Mouse (Mus musculus) kidney, adult 2 months (tissue): ENCODE data around the gene Gm10382. TPM values are rescaled to one million over a fixed set of nuclear protein-coding genes. Genes with fewer than 3 reads are reported as not detected.
"Not testable (repeated sequence)": the region's sequence is repeated elsewhere in the genome, so short reads cannot be mapped to it uniquely, and the experiment has no call there.

Source experiments
- DNase-seq: peaks from one replicate; pipeline ENCODE4 v3.0.0; 2021
- H3K27ac ChIP-seq: fragments of 200-500 bp; 2 replicates; pipeline ENCODE4 v1.5.1; 2012; ENCODE audit warnings: low read depth, low read length, control low read depth, inconsistent platforms; ENCODE audit not compliant: insufficient read depth
- H3K27me3 ChIP-seq: fragments of 200-500 bp; replicated peaks from 2 replicates; pipeline ENCODE4 v1.6.1; 2012; ENCODE audit warnings: mild to moderate bottlenecking, moderate library complexity, low read length, inconsistent platforms; ENCODE audit not compliant: control insufficient read depth, insufficient read depth
- H3K36me3 ChIP-seq: fragments of 200-500 bp; 2 replicates; pipeline ENCODE4 v1.6.1; 2012; ENCODE audit warnings: mild to moderate bottlenecking, moderate library complexity, low read length, inconsistent platforms; ENCODE audit not compliant: control insufficient read depth, insufficient read depth
- H3K4me1 ChIP-seq: fragments of 200-500 bp; 2 replicates; pipeline ENCODE4 v1.6.1; 2011; ENCODE audit warnings: low read length; ENCODE audit not compliant: control insufficient read depth, insufficient read depth
- H3K4me3 ChIP-seq: fragments of 200-500 bp; 2 replicates; pipeline ENCODE4 v1.5.1; 2011; ENCODE audit warnings: mild to moderate bottlenecking, low read depth, low read length, control low read depth; ENCODE audit not compliant: insufficient read depth
- CTCF ChIP-seq: fragments of 200-500 bp; conservative IDR thresholded peaks from 2 replicates; pipeline ENCODE4 v1.5.1; 2011; ENCODE audit warnings: low read depth, mild to moderate bottlenecking, control low read depth, low read length, moderate library complexity, mixed read lengths; ENCODE audit not compliant: insufficient read depth, insufficient read length
- POLR2A ChIP-seq: fragments of 200-500 bp; IDR thresholded peaks from one replicate; pipeline ENCODE4 v1.6.1; 2011; ENCODE audit warnings: low read depth, low read length, control low read depth
- WGBS: fragments of 180-500 bp; shearing (Covaris S2); methylation state at CpG from one replicate; pipeline ENCODE4 v1.1.7; 2018; 5-methylcytosine and 5-hydroxymethylcytosine counted together
- polyA plus RNA-seq: library from polyadenylated mRNA; depleted of rRNA; stranded (reverse); fragments of >200 nt; gene quantifications from 2 replicates; pipeline ENCODE4 v1.2.3, GENCODE M21; 2012

Gm10382 gene
- polyA plus RNA-seq, 1 experiment: 0.33 TPM

DNA sequence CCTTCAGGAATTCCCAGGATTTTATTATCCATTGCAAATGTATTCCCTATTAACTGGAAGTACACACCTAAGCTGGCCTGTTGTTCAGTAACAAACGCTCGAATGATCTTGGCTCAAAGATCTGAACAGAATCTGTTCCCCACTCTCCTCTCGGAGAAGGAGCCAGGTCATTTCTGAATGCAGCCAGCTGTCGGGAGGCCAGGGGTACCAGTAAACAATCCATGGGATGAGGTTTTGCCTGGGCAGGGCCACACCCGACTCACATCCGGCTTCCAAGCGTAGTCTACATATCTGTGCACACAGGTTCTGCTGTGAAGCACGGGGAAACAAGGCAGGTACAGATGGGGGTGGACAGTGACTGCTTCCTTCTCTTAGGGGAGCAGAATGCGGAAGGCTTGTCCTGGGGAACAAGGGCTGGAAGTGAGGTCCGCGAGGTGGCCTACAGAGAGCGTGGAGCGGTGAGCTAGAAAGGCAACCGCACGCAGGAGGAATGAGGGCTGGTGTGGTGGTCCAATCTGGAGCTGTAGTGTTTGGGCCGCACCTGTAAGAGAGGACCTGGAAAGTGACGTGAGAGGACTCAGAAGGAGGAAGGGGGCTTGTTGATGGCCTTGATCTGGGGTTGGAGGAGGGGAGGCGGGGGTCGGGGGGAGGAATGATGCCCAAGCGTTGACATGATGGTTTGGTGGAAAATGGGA lies 17.3 kb downstream of the Gm10382 start:
- H3K36me3 ChIP-seq: no peaks in the 10 kb centered on the region
- TF ChIP-seq POLR2A (no peak), CTCF (no peak)
- H3K4me3 ChIP-seq: peak overlapping the region; percentile 68
- WGBS: 4% methylated on average over 20 of the region's 20 CpGs
- peaks cover 16% of the 10 kb centered on the region; the same call in 1 of the 2 replicates for H3K4me1 ChIP-seq
- H3K27me3 ChIP-seq: no peaks in the 10 kb centered on the region
- peak overlapping the region; percentile 92 for H3K27ac ChIP-seq
- peak; percentile 84 for DNase-seq

DNA sequence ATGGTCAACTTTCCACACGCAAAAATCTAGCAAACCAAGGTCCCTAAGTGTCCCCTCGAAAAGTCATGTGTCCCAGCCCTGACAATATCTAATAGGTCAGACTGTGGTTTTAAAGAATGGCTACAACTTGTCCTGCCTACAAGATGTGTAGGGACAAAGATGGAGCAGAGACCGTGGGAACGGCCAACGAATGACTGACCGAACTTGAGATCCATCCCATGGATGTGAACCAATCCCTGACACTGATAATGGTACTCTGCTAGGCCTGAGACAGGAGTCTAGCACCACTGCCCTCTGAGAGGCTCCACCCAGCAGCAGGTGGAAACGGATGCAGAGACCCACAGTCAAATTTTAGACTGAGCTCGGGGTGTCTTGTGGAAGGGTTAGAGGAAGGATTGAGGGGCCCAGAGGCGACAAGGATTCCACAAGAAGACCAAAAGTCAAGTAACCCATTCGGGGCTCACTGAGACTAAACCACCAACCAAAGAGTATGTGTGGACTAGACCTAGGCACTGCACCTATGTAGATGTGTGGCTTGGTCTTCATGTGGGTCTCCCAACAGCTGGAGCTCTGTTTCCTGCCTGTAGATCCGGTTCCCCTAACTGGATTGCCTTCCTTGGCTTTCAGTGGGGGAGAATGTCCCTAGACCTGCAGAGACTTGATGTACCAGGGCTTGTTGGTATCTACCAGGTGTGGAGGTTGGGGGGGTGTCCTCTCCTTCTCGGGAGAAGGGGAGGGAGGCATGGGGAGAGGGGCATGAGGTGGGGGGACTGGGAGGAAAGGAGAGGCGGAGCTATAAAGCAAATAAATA lies 18.1 kb downstream of the Gm10382 start:
- Histone ChIP-seq H3K27ac (no peak overlapping the region), H3K4me3 (peak overlapping the region; percentile 68; the same call in 1 of the 2 replicates), H3K36me3 (no peaks in the 10 kb centered on the region), H3K4me1 (peaks cover 16% of the 10 kb centered on the region; the same call in 1 of the 2 replicates), H3K27me3 (no peaks in the 10 kb centered on the region)
- no peak for DNase-seq
- WGBS: 62% methylated on average over 13 of the region's 13 CpGs
- no peak for TF ChIP-seq CTCF

DNA sequence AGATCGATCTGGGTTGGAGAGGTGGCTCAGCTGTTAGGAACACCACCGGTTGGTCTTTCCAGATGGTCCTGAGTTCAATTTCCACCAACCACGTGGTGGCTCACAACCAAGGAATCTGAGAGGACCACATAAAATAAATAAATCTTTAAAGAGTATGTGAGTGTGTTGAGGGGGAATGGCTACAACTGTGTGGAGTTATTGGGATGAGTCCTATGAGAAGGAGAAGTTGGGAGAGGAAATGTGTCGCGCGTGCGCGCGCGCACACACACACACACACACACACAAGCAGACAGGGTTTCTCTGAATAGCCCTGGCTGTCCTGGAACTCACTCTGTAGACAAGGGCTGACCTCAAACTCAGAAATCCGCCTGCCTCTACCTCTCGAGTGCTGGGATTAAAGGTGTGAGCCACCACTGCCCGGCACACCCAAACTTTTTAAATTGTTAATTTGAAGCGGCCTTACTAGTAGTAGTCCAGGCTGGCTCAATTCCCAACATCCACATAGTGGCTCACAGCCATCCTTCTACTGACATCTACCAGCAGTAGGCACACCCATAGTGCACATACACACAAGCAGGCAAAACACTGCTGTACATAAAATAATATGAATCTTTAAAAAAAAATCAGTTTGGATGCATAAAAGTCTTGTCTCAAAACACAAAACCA lies 18.9 kb downstream of the Gm10382 start:
- Histone ChIP-seq H3K4me1 (peaks cover 12% of the 10 kb centered on the region; the same call in 1 of the 2 replicates), H3K36me3 (no peaks in the 10 kb centered on the region), H3K27me3 (no peaks in the 10 kb centered on the region), H3K27ac (no peak overlapping the region), H3K4me3 (no peak overlapping the region)
- 81% methylated on average over 14 of the region's 14 CpGs for WGBS
- no peak for DNase-seq
- TF ChIP-seq POLR2A: no peak
- TF ChIP-seq CTCF: no peak

DNA sequence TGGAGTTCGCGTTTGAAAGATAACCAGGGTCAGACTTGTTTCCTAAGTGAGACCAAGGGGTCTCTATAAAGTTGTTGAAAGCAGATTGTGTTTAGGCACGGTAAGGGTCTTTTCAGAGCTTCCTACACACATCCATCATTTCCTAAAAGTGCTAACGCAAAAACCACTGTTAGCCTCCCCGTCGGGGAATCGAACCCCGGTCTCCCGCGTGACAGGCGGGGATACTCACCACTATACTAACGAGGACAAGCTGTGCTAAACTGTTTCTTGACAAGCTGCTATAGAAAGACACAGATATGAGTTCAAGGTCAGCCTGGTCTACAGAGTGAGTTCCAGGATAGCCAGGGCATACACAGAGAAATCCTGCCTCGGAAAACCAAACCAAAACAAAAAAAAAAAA lies 19.7 kb downstream of the Gm10382 start:
- WGBS: 14% methylated on average over 13 of the region's 13 CpGs
- Histone ChIP-seq H3K36me3 (no peaks in the 10 kb centered on the region), H3K27ac (peak overlapping the region; percentile 41; the same call in 1 of the 2 replicates), H3K4me3 (0 out of 2 replicates have a peak overlapping the region, but pooled peaks have one; percentile 17), H3K27me3 (no peaks in the 10 kb centered on the region), H3K4me1 (peaks cover 10% of the 10 kb centered on the region; the same call in 1 of the 2 replicates)
- TF ChIP-seq POLR2A (no peak), CTCF (no peak)
- peak; percentile 92 for DNase-seq

DNA sequence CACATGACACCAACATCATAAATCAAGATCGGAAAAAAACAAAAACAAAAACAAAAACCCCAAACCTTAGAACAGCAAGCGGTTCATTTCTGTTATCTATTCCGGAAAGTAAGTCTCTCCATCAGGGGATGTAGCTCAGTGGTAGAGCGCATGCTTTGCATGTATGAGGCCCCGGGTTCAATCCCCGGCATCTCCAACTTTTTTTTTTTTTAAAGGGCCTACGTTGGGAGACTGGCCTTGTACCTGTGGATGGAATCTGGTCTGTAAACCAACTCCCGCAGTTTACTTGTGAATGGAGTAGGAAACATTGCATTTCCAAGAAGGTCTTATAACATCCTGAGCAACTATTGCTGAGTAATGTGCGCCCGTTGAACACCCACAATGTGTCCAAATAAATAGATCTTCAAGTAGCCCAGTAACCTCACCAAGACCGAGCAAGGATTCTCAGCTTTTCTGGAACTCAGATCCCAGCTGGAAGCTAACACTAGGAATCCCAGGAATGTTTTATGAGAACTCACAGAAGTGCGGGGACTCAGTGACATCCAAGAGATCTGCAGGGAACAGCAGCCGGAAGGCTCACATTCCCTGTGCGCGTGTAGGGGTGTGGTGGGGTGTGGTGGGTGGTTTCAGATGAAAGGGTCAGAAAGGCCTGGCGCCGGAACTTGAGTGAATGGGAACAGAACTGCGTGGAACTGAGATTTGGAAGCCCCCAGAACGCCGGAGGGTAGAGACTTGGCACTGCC lies 20.4 kb downstream of the Gm10382 start:
- 39% methylated on average over 20 of the region's 20 CpGs for WGBS
- Histone ChIP-seq H3K4me3 (0 out of 2 replicates have a peak overlapping the region, but pooled peaks have one; percentile 17), H3K36me3 (no peaks in the 10 kb centered on the region), H3K27ac (peak overlapping the region; percentile 41; the same call in 1 of the 2 replicates), H3K27me3 (no peaks in the 10 kb centered on the region), H3K4me1 (peaks cover 9% of the 10 kb centered on the region; the same call in 1 of the 2 replicates)
- TF ChIP-seq CTCF: no peak
- TF ChIP-seq POLR2A: no peak
- peak; percentile 61 for DNase-seq

DNA sequence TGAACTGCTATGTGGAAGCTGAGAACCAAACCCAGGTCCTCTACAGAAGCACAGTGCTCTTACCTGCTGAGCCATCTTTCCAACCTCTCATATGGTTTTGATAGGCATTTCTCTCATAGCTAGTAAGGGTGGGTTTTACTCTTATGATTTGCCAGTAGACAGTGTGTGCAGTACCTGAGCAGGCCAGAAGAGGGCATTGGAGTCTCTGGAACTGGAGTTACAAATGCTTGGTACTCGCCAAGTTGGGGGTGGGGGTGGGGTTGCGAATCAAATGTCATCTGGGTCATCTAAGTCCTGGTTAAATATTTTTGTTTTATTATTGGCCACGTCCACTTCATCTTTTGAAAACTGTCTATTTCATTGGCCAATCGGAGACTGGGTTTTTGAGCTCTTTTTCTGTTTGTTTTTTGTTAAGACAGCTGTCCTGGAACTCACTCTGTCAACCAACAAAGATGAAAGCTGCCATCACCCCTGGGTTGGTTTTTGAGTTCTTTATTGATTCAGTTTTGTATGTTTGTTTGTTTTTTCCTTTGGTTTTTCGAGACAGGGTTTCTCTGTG lies 22.9 kb downstream of the Gm10382 start:
- Histone ChIP-seq H3K36me3 (no peaks in the 10 kb centered on the region), H3K27me3 (no peaks in the 10 kb centered on the region), H3K4me3 (no peak overlapping the region), H3K4me1 (peaks cover 4% of the 10 kb centered on the region; the same call in 1 of the 2 replicates), H3K27ac (no peak overlapping the region)
- 60% methylated on average over 5 of the region's 5 CpGs for WGBS
- DNase-seq: peak; percentile 79
- TF ChIP-seq CTCF (peak; percentile 71), POLR2A (no peak)

DNA sequence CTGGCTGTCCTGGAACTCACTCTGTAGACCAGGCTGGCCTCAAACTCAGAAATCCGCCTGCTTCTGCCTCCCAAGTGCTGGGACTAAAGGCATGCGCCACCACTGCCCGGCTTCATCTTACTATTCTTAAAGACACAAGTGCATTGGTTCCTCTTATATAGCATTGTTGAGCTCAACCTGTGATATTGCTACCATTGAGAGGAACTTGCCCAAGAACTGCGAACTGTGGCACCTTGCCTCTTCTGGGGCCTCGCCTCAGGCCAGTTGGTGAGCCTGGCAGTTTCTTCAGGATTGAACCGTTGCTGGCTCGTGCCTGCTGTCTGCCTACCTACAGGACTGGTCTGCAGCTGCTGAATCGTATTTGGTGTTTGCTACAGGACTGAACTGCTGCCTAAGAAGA lies 23.4 kb downstream of the Gm10382 start:
- not testable (repeated sequence) for H3K27me3 ChIP-seq, H3K36me3 ChIP-seq, H3K4me1 ChIP-seq, DNase-seq, H3K4me3 ChIP-seq, H3K27ac ChIP-seq
- 90% methylated on average over 8 of the region's 8 CpGs for WGBS
